Mouse (Mus musculus) erythroblast, embryonic 14.5 days (primary cell): ENCODE data around the gene Zfand5.

ENCODE experiments used
- GATA1 ChIP-seq: IDR thresholded peaks from 2 replicates; pipeline ENCODE4 v1.6.1; 2012; ENCODE audit warnings: low read length, inconsistent platforms, mixed read lengths
- TAL1 ChIP-seq: IDR thresholded peaks from 3 replicates; pipeline ENCODE4 v1.6.1; 2012; ENCODE audit warnings: low read length, inconsistent platforms, mixed read lengths

- TF ChIP-seq GATA1 (no peak), TAL1 (no peak)
Observed at GRCm38 (mm10) chr19:21328951-21329350, 56.9 kb downstream of the Zfand5 start.
